Mouse (Mus musculus) liver, embryonic 16.5 days (tissue): ENCODE data around the gene Kctd18. TPM values are rescaled to one million over a fixed set of nuclear protein-coding genes. Genes with fewer than 3 reads are reported as not detected.

Experiments
- polyA plus RNA-seq: library from polyadenylated mRNA; unstranded; fragments of >200 nt; fragmentation: Nextera tagmentation; extraction: Ambion mirVana; gene quantifications from 2 replicates; pipeline ENCODE4 v1.2.1, GENCODE M21; 2015

The Kctd18 gene
- polyA plus RNA-seq, 1 experiment from 2014 or later, result 2.7 TPM

Other genes with a start within 250 kb of the Kctd18 start
- 7.6 and 8.4 TPM in 2 replicates for gene Spats2l, start 244.8 kb downstream of the Kctd18 start, polyA plus RNA-seq
- 7.4 and 8.4 TPM in 2 replicates for gene Sgo2a, start 23.0 kb downstream of the Kctd18 start, polyA plus RNA-seq
- 0.36 and 0.44 TPM in 2 replicates for gene Aox1, start 11.0 kb upstream of the Kctd18 start, polyA plus RNA-seq
- gene Aox3, start 94.2 kb upstream of the Kctd18 start, polyA plus RNA-seq, result 6.1 and 7.2 TPM in 2 replicates
- gene Aox4, start 191.4 kb upstream of the Kctd18 start, polyA plus RNA-seq, result 0.18 and 0.19 TPM in 2 replicates